ENCODE assay signal across 9 mouse cellular contexts in genomic region chr15:51071132-51071656, GRCm38 (mm10).
DNase-seq lines count a peak whose midpoint lies in the region; ATAC-seq lines count a peak whose summit lies in the region.
"Had no signal": no experiment of that assay in that cellular context is flagged by ENCODE, and none has a peak within 500 bp of the region (broad histone marks: within the 10 kb centered on the region; RNA-seq: fewer than 3 reads in every experiment).

No protein-coding gene starts in this region.

- H3K4me1 ChIP-seq in hindbrain, embryonic 10.5 days (replicated peaks), result 0 out of 2 replicates have a peak, but pooled peaks cover 14% of the 10 kb centered on the region
- no peaks in the 10 kb centered on the region; the same call in 1 of the 2 replicates for H3K4me1 ChIP-seq in hindbrain, embryonic 13.5 days (replicated peaks)

- H3K27me3 ChIP-seq in hindbrain, embryonic 10.5 days (ENCODE audit: insufficient read depth, poor library complexity, severe bottlenecking), result no peaks in the 10 kb centered on the region
- no peaks in the 10 kb centered on the region for H3K27me3 ChIP-seq in hindbrain, embryonic 13.5 days

- H3K36me3 ChIP-seq in hindbrain, embryonic 10.5 days, result no peaks in the 10 kb centered on the region
- no peaks in the 10 kb centered on the region for H3K36me3 ChIP-seq in hindbrain, embryonic 13.5 days

- 80% methylated on average over 10 of the region's 10 CpGs for WGBS in hindbrain, embryonic 10.5 days
- WGBS in hindbrain, embryonic 13.5 days, result 76% methylated on average over 10 of the region's 10 CpGs

- no peaks in the 10 kb centered on the region for H3K9me3 ChIP-seq in hindbrain, embryonic 10.5 days
- H3K9me3 ChIP-seq in hindbrain, embryonic 13.5 days, result no peaks in the 10 kb centered on the region

- no peak overlapping the region for H3K4me2 ChIP-seq in hindbrain, embryonic 13.5 days

- H3K4me3 ChIP-seq in hindbrain, embryonic 10.5 days, result no peak overlapping the region
- H3K4me3 ChIP-seq in hindbrain, embryonic 13.5 days, result no peak overlapping the region

- 0 out of 2 replicates have a peak overlapping the region, but pooled peaks have one; percentile 59 for H3K27ac ChIP-seq in hindbrain, embryonic 10.5 days
- H3K27ac ChIP-seq in hindbrain, embryonic 13.5 days, result no peak overlapping the region

- ATAC-seq in hindbrain, embryonic 13.5 days (ENCODE audit: low FRiP score), result no peak
- no peak for ATAC-seq in CD4-positive, CD25-positive, alpha-beta regulatory T cell, adult 4 months

- no peak overlapping the region for H3K9ac ChIP-seq in hindbrain, embryonic 13.5 days

- DNase-seq in hindbrain, embryonic 10.5 days (ENCODE audit: low spot score), result no peak
- DNase-seq in right cerebral cortex, postnatal 14 days, result peak; percentile 12
- DNase-seq in right cerebral cortex, adult 18-20 months, result no peak
- peak; percentile 95 for DNase-seq in gonadal fat pad, adult 2 months (ENCODE audit: low read depth)
- DNase-seq in urinary bladder, postnatal 36 days (ENCODE audit: low spot score in 2 of 2), result peak; percentile 3 to 6
- no peak for DNase-seq in adrenal gland, adult 8-10 months
- DNase-seq: adrenal gland, postnatal 25 days had no signal

Comparison
In these comparisons a context has a peak if more than half of its experiments do, and no peak if none do; other contexts are left out.
1. DNase-seq: peak in right cerebral cortex, postnatal 14 days (single experiment), gonadal fat pad, adult 2 months (single experiment) and urinary bladder, postnatal 36 days (2 of 2); none in hindbrain, embryonic 10.5 days (single experiment), right cerebral cortex, adult 18-20 months (single experiment) and adrenal gland, adult 8-10 months (single experiment).